Mouse (Mus musculus) heart, postnatal 0 days (tissue): ENCODE results near the gene Tspan14. TPM values are rescaled to one million over a fixed set of nuclear protein-coding genes. Genes with fewer than 3 reads are reported as not detected.
A peak's percentile ranks its signal among the peaks of the same experiment; 100 is the strongest.

Source experiments
- ATAC-seq: fragments of 200-750 bp; cut with Nextera tagmentation; 2 replicates; pipeline ENCODE4 v1.8.0; 2017; ENCODE audit warnings: low read depth, moderate number of reproducible peaks, moderate library complexity; ENCODE audit not compliant: insufficient read depth
- DNase-seq: peaks from one replicate; pipeline ENCODE4 v3.0.0-alpha.2; 2016; ENCODE audit warnings: low spot score
- H3K27ac ChIP-seq: fragments of 300-500 bp; sonication (generic); 2 replicates; pipeline ENCODE4 v1.5.1; 2014; ENCODE audit warnings: low read depth, mild to moderate bottlenecking
- H3K27me3 ChIP-seq: fragments of 300-500 bp; sonication (generic); 2 replicates; pipeline ENCODE4 v1.6.1; 2014; ENCODE audit warnings: low read length, mixed read lengths; ENCODE audit not compliant: control insufficient read depth, insufficient read depth
- H3K36me3 ChIP-seq: fragments of 300-500 bp; sonication (generic); replicated peaks from 2 replicates; pipeline ENCODE4 v1.6.1; 2014; ENCODE audit warnings: low read length, mixed read lengths; ENCODE audit not compliant: control insufficient read depth, insufficient read depth
- H3K4me1 ChIP-seq: fragments of 300-500 bp; sonication (generic); 2 replicates; pipeline ENCODE4 v1.6.1; 2014; ENCODE audit warnings: antibody characterized with exemption; ENCODE audit not compliant: control insufficient read depth, insufficient read depth
- H3K4me2 ChIP-seq: fragments of 300-500 bp; sonication (generic); 2 replicates; pipeline ENCODE4 v1.6.1; 2014; ENCODE audit warnings: low read depth, mild to moderate bottlenecking, low read length, moderate library complexity
- H3K4me3 ChIP-seq: fragments of 300-500 bp; sonication (generic); 2 replicates; pipeline ENCODE4 v1.5.1; 2014; ENCODE audit warnings: low read depth, low read length
- H3K9ac ChIP-seq: fragments of 300-500 bp; sonication (generic); replicated peaks from 2 replicates; pipeline ENCODE4 v1.6.1; 2014; ENCODE audit warnings: low read depth, low read length, mixed read lengths
- H3K9me3 ChIP-seq: fragments of 300-500 bp; sonication (generic); replicated peaks from 2 replicates; pipeline ENCODE4 v1.6.1; 2016; ENCODE audit warnings: low read length; ENCODE audit not compliant: control insufficient read depth
- CTCF ChIP-seq: IDR thresholded peaks from 2 replicates; pipeline ENCODE4 v1.5.1; 2016; ENCODE audit warnings: antibody characterized with exemption, control low read depth, low read depth
- EP300 ChIP-seq: IDR thresholded peaks from 2 replicates; pipeline ENCODE4 v1.6.1; 2016; ENCODE audit warnings: antibody characterized with exemption, low read depth
- WGBS: fragments of 180-500 bp; shearing (Covaris S2); extraction: QIAGEN DNeasy Blood & Tissue Kit; methylation state at CpG from one replicate; pipeline ENCODE4 v1.1.7; 2014; 5-methylcytosine and 5-hydroxymethylcytosine counted together
- polyA plus RNA-seq: library from polyadenylated mRNA; unstranded; fragments of >200 nt; fragmentation: Nextera tagmentation; extraction: Ambion mirVana; gene quantifications from 2 replicates; pipeline ENCODE4 v1.2.1, GENCODE M21; 2015
- total RNA-seq: library from RNA; depleted of rRNA; stranded (reverse); fragments of >200 nt; gene quantifications from 2 replicates; pipeline ENCODE4 v1.2.3, GENCODE M21; 2014; ENCODE audit warnings: low replicate concordance

The Tspan14 gene
- total and polyA plus RNA-seq, 2 experiments from 2014 or later: 21.6 to 30.2 TPM

DNA sequence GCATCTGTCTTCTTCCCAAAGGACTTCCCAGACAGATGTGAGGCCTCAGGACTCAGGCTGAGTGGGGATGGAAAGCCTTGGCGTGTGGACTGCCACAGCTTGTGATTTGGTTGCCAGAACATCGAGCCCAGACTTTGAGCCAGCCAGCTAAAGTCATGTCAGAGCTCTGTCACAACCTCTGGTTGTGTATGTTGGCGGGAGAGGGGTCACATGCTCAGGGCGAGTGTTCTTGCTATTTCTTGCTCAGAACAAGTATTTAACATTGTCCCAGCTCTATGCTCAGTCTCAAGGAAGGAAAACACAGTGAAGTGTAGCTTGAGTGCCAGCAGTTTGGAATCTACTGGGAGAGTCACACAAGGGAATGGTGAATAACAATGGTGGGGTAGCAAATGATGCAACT lies 76.9 kb downstream of the Tspan14 start:
- H3K27ac ChIP-seq: no peak overlapping the region
- no peak overlapping the region for H3K9ac ChIP-seq
- no peaks in the 10 kb centered on the region for H3K9me3 ChIP-seq
- TF ChIP-seq EP300 (no peak), CTCF (no peak)
- no peaks in the 10 kb centered on the region for H3K27me3 ChIP-seq
- no peak overlapping the region for H3K4me2 ChIP-seq
- no peaks in the 10 kb centered on the region for H3K36me3 ChIP-seq
- ATAC-seq: peak; percentile 32; the same call in 1 of the 2 replicates
- WGBS: 62% methylated on average over 4 of the region's 4 CpGs
- DNase-seq: no peak
- no peak overlapping the region for H3K4me3 ChIP-seq
- peaks cover 9% of the 10 kb centered on the region for H3K4me1 ChIP-seq

GRCm38 (mm10) chr14:40889181-40889580 lies 77.4 kb downstream of the Tspan14 start:
- no peak overlapping the region for H3K9ac ChIP-seq
- no peak for TF ChIP-seq EP300
- no peak for TF ChIP-seq CTCF
- ATAC-seq (no peak), DNase-seq (no peak)
- WGBS: 68% methylated on average over 2 of the region's 2 CpGs
- no peaks in the 10 kb centered on the region for H3K9me3 ChIP-seq
- no peak overlapping the region for H3K27ac ChIP-seq
- H3K27me3 ChIP-seq: no peaks in the 10 kb centered on the region
- no peak overlapping the region for H3K4me3 ChIP-seq
- no peak overlapping the region for H3K4me2 ChIP-seq
- H3K36me3 ChIP-seq: no peaks in the 10 kb centered on the region
- H3K4me1 ChIP-seq: peaks cover 9% of the 10 kb centered on the region

DNA sequence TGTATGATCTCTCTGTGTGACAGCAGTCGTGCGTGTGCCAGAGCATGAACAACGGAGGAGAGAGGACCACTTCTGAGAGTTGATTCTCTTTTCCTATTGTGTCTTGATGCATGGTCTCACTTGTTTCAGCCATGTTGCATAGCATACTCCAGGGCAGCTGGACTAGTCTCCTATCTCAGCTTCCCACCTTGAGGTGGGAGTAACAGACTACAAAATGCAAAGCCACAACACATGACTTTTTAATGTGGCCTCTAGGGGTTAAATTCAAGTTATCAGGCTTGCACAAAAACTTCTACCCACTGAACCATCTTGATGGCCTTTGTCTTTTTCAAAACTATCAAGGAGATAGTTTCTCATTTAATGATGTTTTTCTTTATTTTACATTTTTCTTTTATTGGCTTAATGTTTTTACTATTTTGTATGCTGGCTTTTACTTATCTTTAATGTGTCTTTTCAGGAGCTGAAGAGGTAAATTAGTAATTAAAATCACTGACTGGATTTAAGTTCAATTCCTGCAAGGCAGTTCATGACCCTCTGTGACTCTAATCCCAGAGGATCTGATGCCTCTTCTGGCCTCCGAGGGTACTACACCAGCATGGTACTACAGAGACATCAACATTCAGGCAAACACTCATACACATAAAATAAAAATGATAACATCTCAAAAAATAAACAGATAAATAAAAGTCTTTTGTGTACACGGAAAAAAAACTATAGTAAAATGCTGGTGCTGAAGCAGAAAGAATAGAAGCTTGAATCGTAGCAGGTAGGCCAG lies 80.0 kb downstream of the Tspan14 start:
- no peak overlapping the region for H3K4me2 ChIP-seq
- TF ChIP-seq EP300: no peak
- TF ChIP-seq CTCF: peak; percentile 44
- peaks cover 9% of the 10 kb centered on the region for H3K4me1 ChIP-seq
- H3K9me3 ChIP-seq: no peaks in the 10 kb centered on the region
- H3K27ac ChIP-seq: no peak overlapping the region
- H3K27me3 ChIP-seq: no peaks in the 10 kb centered on the region
- H3K9ac ChIP-seq: no peak overlapping the region
- ATAC-seq: no peak
- no peak overlapping the region for H3K4me3 ChIP-seq
- DNase-seq: no peak
- H3K36me3 ChIP-seq: no peaks in the 10 kb centered on the region
- WGBS: 79% methylated on average over 6 of the region's 6 CpGs

DNA sequence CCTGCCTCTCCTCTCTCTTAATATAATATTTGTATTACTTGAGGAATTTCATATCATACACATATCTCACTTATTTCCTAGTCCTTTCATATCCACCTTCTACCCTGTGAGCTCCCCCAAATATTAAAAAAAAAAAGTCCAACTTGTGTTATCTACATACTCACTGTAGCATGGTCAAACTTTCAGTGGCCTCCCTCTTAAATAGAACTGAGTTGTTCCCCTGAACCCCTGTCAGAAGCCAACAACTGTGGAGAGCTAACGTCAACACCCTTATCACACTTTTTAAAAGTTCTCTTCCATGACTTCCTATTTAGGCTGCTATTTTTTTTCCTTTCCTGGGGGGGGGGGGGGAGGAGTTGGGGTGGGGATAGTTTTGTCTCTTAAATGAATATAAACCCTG lies 80.9 kb downstream of the Tspan14 start:
- 6% methylated on average over 1 of the region's 1 CpGs for WGBS
- H3K9ac ChIP-seq: no peak overlapping the region
- no peak for ATAC-seq

DNA sequence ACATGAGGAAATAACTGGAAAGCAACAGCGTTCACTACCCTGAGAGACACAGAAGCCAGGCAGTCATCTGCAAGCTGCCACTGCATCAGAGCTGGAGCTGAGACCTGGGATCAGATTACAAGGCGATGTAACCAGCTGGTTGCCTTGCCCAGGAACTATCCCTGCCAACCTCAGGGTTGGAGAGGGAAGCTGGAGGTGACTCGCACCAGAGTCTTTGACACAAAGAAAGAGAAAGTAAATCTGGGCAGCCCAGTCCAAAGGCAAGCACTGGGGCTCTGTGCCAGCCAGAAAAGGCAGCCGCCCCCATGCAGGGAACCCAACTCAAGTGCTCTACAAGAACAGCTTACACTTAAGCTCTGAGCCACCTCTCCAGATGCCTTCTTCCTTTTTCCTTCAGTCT lies 81.4 kb downstream of the Tspan14 start:
- Histone ChIP-seq H3K27ac (no peak overlapping the region), H3K4me2 (peak overlapping the region; percentile 38), H3K36me3 (no peaks in the 10 kb centered on the region), H3K9me3 (no peaks in the 10 kb centered on the region), H3K27me3 (no peaks in the 10 kb centered on the region), H3K9ac (no peak overlapping the region), H3K4me1 (peaks cover 9% of the 10 kb centered on the region), H3K4me3 (no peak overlapping the region)
- 19% methylated on average over 4 of the region's 4 CpGs for WGBS
- no peak for TF ChIP-seq EP300
- no peak for TF ChIP-seq CTCF
- DNase-seq: no peak
- ATAC-seq: no peak

More for the DNA sequence above, 80.9 kb downstream of the Tspan14 start:
- Histone ChIP-seq H3K9me3 (no peaks in the 10 kb centered on the region), H3K27ac (no peak overlapping the region), H3K4me2 (no peak overlapping the region), H3K4me3 (no peak overlapping the region), H3K27me3 (no peaks in the 10 kb centered on the region), H3K36me3 (no peaks in the 10 kb centered on the region), H3K4me1 (peaks cover 9% of the 10 kb centered on the region)
- DNase-seq: no peak
- TF ChIP-seq EP300 (no peak), CTCF (no peak)

DNA sequence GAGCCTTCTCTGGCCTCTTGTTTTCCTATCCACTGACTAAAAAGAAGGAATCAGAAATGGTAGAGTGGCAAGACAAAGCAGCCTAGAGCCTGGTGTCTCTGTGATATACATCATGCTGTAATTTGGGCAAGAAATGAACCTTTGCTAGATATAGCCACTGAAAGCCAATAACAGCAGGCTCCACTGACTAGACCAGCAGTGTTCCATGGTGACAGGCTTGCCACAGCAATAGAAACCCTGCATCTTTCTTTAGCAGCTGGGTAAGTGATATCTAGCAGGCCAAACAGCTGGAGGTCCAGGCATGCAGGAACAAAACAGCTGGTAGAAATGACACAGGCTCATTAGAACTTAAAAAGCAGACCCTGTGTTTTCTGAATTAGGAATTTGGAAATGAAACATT lies 92.0 kb downstream of the Tspan14 start:
- Histone ChIP-seq H3K9ac (no peak overlapping the region), H3K4me2 (no peak overlapping the region), H3K4me1 (no peaks in the 10 kb centered on the region), H3K27ac (no peak overlapping the region), H3K36me3 (no peaks in the 10 kb centered on the region), H3K4me3 (no peak overlapping the region), H3K9me3 (no peaks in the 10 kb centered on the region), H3K27me3 (no peaks in the 10 kb centered on the region)
- no peak for TF ChIP-seq CTCF
- no peak for TF ChIP-seq EP300
- DNase-seq (no peak), ATAC-seq (no peak)
